Mouse (Mus musculus): Measurements from ENCODE around the gene Olfr926. TPM values are rescaled to one million over a fixed set of nuclear protein-coding genes. Genes with fewer than 3 reads are reported as not detected.
"Not testable (repeated sequence)": the region's sequence is repeated elsewhere in the genome, so short reads cannot be mapped to it uniquely, and the experiment has no call there.

Olfr926 gene
- total RNA-seq (2015) (not detected in 2 replicates), total RNA-seq (2017) (not detected in 2 replicates)

DNA sequence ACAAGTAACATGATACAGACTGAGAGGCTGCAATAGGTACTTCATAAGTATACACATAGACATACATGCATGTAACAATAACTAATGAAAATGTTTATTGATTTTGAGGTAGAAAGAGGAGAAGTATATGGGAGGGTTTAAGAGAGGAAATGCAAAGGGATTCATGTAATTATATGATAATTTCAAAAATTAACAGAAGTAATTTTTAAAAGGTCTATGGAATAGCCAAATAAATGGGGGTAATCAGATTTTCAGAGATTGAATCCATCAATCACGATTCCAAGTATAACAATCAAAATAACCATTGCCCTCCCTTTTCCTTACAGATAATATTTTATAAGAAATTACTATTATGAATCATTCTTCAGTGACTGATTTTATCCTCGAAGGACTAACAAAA, at the start of gene Olfr926:
Gene Olfr926 (plus strand): TSS at position 301 of the 400 bp plus-strand sequence.
- no peak for ATAC-seq (ENCODE audit: poor library complexity, severe bottlenecking)

DNA sequence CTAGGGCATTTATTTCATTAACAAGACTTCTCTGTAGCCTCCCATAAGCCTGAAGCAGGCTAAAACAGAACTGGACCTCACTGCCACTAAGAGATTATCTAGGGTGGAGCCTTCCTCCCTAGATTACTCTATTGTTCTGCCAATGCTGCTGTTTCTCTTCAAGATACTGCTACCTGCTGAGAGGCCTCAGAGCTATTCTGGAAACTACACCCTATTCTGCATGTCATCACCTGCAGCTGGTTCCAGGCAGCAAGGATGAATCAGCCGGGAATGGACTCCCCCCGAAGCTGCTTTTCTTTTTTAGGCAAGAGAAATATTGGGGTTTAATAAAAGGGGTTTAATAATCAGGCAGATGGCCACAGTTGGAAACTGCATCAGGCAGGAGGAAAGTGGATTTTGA, 43.9 kb upstream of the Olfr926 start:
- ATAC-seq (ENCODE audit: poor library complexity, severe bottlenecking), result no peak

DNA sequence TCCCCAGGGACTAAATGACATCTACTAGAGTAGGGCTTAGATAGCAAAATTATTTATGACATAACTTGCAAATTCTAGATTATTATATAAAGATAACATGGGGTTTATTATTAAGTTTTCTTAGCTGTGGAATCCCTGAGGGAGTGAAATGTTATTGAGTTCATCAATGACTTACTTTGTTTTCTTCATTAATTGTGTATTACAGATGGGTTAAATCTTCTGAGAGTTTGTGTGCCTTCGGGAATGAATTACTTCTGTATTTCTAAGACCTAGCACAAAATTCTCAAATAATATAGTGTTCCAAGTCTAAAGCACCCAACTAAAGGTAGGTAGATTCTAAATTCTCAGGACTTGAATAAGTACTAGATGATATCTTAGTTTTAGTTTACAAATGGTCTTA, 32.8 kb upstream of the Olfr926 start, which contains the start of gene Olfr924:
Gene Olfr924 (plus strand): TSS at position 301 of the 400 bp plus-strand sequence.
- no peak for ATAC-seq (ENCODE audit: poor library complexity, severe bottlenecking)

DNA sequence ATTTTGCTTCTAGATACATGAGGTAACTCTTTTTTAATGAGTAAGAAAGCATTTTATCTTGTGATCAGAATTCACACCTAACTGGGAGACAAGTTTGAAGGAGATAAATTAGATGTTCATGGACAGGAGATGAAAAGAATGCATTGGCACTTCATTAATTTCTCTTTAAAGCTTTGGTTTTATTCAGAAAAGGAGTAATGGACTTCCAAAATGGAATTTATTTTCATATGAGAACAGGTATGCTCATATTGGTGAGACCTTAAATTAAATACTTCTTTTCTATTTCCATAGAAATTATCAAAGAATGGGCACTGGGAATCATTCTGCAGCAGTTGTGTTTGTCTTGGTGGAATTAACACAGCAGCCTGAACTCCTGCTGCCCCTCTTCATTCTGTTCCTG, 22.2 kb upstream of the Olfr926 start, which contains the start of gene Olfr26:
Gene Olfr26 (plus strand): TSS at position 301 of the 400 bp plus-strand sequence.
- ATAC-seq (ENCODE audit: poor library complexity, severe bottlenecking), result no peak

DNA sequence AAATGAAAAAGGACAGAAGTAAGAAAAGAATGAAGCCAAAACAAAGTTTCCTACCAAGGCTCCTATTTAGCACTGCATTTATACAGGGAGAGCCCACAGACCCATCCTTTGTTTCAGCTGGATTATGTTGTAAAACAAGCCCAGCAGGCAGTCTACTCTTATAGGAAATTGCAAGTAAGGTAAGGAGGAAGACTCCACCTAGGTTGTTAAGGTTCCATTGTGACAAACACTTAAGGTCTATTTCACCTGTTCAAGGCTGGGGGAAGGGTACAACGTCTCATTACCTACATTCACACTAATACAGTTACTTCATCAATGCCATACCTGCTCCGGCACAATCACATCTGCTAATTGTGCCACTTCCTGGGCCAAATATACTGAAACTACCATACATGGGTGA, 2.0 kb upstream of the Olfr926 start:
- ATAC-seq (ENCODE audit: poor library complexity, severe bottlenecking), result not testable (repeated sequence)

Other genes with a start within 250 kb of the Olfr926 start
- not detected in 2 replicates for gene Olfr916, start 217.3 kb upstream of the Olfr926 start, total RNA-seq (2015)
- gene Olfr916, start 217.3 kb upstream of the Olfr926 start, total RNA-seq (2017), result not detected in 2 replicates
- gene Olfr917, start 211.3 kb upstream of the Olfr926 start, total RNA-seq (2015), result not detected in 2 replicates
- not detected in 2 replicates for gene Olfr917, start 211.3 kb upstream of the Olfr926 start, total RNA-seq (2017)
- gene Olfr918, start 202.5 kb upstream of the Olfr926 start, total RNA-seq (2015), result not detected in 2 replicates
- not detected in 2 replicates for gene Olfr918, start 202.5 kb upstream of the Olfr926 start, total RNA-seq (2017)
- gene Olfr919, start 173.5 kb upstream of the Olfr926 start, total RNA-seq (2015), result not detected in 2 replicates
- not detected in 2 replicates for gene Olfr919, start 173.5 kb upstream of the Olfr926 start, total RNA-seq (2017)
- 65.7 and 75.8 TPM in 2 replicates for gene Vwa5a, start 158.9 kb upstream of the Olfr926 start, total RNA-seq (2015)
- gene Vwa5a, start 158.9 kb upstream of the Olfr926 start, total RNA-seq (2017), result 110 and 111 TPM in 2 replicates
- 0.50 and 0.76 TPM in 2 replicates for gene Olfr920, start 124.8 kb upstream of the Olfr926 start, total RNA-seq (2015)
- gene Olfr920, start 124.8 kb upstream of the Olfr926 start, total RNA-seq (2017), result 0.12 and 0.48 TPM in 2 replicates
- gene Olfr921, start 104.1 kb upstream of the Olfr926 start, total RNA-seq (2015), result not detected in 2 replicates
- 0.07 TPM in 1 of 2 replicates, not detected in the other for gene Olfr921, start 104.1 kb upstream of the Olfr926 start, total RNA-seq (2017)
- gene Olfr922, start 62.5 kb upstream of the Olfr926 start, total RNA-seq (2015), result not detected in 2 replicates
- gene Olfr922, start 62.5 kb upstream of the Olfr926 start, total RNA-seq (2017), result not detected in 2 replicates
- gene Olfr923, start 50.6 kb upstream of the Olfr926 start, total RNA-seq (2015), result not detected in 2 replicates
- not detected in 2 replicates for gene Olfr923, start 50.6 kb upstream of the Olfr926 start, total RNA-seq (2017)
- gene Olfr924, start 32.7 kb upstream of the Olfr926 start, total RNA-seq (2015), result not detected in 2 replicates
- not detected in 2 replicates for gene Olfr924, start 32.7 kb upstream of the Olfr926 start, total RNA-seq (2017)
- not detected in 2 replicates for gene Olfr26, start 22.1 kb upstream of the Olfr926 start, total RNA-seq (2015)
- gene Olfr26, start 22.1 kb upstream of the Olfr926 start, total RNA-seq (2017), result not detected in 2 replicates
- not detected in 2 replicates for gene Olfr930, start 52.7 kb downstream of the Olfr926 start, total RNA-seq (2015)
- not detected in 2 replicates for gene Olfr930, start 52.7 kb downstream of the Olfr926 start, total RNA-seq (2017)
- not detected in 2 replicates for gene Olfr933, start 95.2 kb downstream of the Olfr926 start, total RNA-seq (2015)
- gene Olfr933, start 95.2 kb downstream of the Olfr926 start, total RNA-seq (2017), result not detected in 2 replicates
- gene Olfr934, start 111.2 kb downstream of the Olfr926 start, total RNA-seq (2015), result not detected in 2 replicates
- gene Olfr934, start 111.2 kb downstream of the Olfr926 start, total RNA-seq (2017), result not detected in 2 replicates
- gene Olfr935, start 122.6 kb downstream of the Olfr926 start, total RNA-seq (2015), result not detected in 2 replicates
- gene Olfr935, start 122.6 kb downstream of the Olfr926 start, total RNA-seq (2017), result not detected in 2 replicates
- not detected in 2 replicates for gene Olfr146, start 146.3 kb downstream of the Olfr926 start, total RNA-seq (2015)
- gene Olfr146, start 146.3 kb downstream of the Olfr926 start, total RNA-seq (2017), result not detected in 2 replicates
- gene Olfr937, start 187.8 kb downstream of the Olfr926 start, total RNA-seq (2015), result not detected in 2 replicates
- not detected in 2 replicates for gene Olfr937, start 187.8 kb downstream of the Olfr926 start, total RNA-seq (2017)
- gene Olfr938, start 201.8 kb downstream of the Olfr926 start, total RNA-seq (2015), result not detected in 2 replicates
- gene Olfr938, start 201.8 kb downstream of the Olfr926 start, total RNA-seq (2017), result not detected in 2 replicates